Mouse (Mus musculus) embryonic fibroblast, embryonic 13.5 days (primary cell): Measurements from ENCODE around the gene Zfp292. TPM values are rescaled to one million over a fixed set of nuclear protein-coding genes. Genes with fewer than 3 reads are reported as not detected.

Source experiments
- H3K27ac ChIP-seq: 2 replicates; pipeline ENCODE4 v1.5.1; 2012; ENCODE audit warnings: low read length, control low read depth, inconsistent platforms; ENCODE audit not compliant: insufficient read depth
- H3K4me1 ChIP-seq: 2 replicates; pipeline ENCODE4 v1.6.1; 2011; ENCODE audit warnings: low read length; ENCODE audit not compliant: control insufficient read depth, insufficient read depth
- H3K4me3 ChIP-seq: 2 replicates; pipeline ENCODE4 v1.5.1; 2011; ENCODE audit warnings: mild to moderate bottlenecking, control low read depth, low read length; ENCODE audit not compliant: insufficient read depth
- CTCF ChIP-seq: IDR thresholded peaks from 2 replicates; pipeline ENCODE4 v1.5.1; 2011; ENCODE audit warnings: mild to moderate bottlenecking, control low read depth, low read length, moderate library complexity, borderline replicate concordance; ENCODE audit not compliant: insufficient read depth
- POLR2A ChIP-seq: IDR thresholded peaks from 2 replicates; pipeline ENCODE4 v1.6.1; 2011; ENCODE audit warnings: low read depth, mild to moderate bottlenecking, control low read depth, low read length, moderate library complexity
- polyA plus RNA-seq: library from polyadenylated mRNA; stranded (reverse); fragments of >200 nt; gene quantifications from 2 replicates; pipeline ENCODE4 v1.2.4, GENCODE M21; 2011; ENCODE audit warnings: low read depth; ENCODE audit not compliant: missing spikeins, insufficient read length

Zfp292 gene
- polyA plus RNA-seq, 1 experiment: 21.7 TPM

GRCm38 (mm10) chr4:34859416-34859815 lies 23.3 kb downstream of the Zfp292 start:
- Histone ChIP-seq H3K27ac (no peak overlapping the region), H3K4me3 (no peak overlapping the region), H3K4me1 (peaks cover 7% of the 10 kb centered on the region)
- TF ChIP-seq POLR2A (no peak), CTCF (no peak)

GRCm38 (mm10) chr4:34858903-34859302 lies 23.9 kb downstream of the Zfp292 start:
- H3K27ac ChIP-seq: no peak overlapping the region
- H3K4me1 ChIP-seq: peaks cover 7% of the 10 kb centered on the region
- TF ChIP-seq CTCF: no peak
- no peak for TF ChIP-seq POLR2A

GRCm38 (mm10) chr4:34855966-34856365 lies 26.8 kb downstream of the Zfp292 start:
- no peak overlapping the region for H3K27ac ChIP-seq
- TF ChIP-seq POLR2A (no peak), CTCF (no peak)
- no peak overlapping the region for H3K4me3 ChIP-seq
- peaks cover 7% of the 10 kb centered on the region for H3K4me1 ChIP-seq

More at GRCm38 (mm10) chr4:34858903-34859302, 23.9 kb downstream of the Zfp292 start:
- no peak overlapping the region for H3K4me3 ChIP-seq

GRCm38 (mm10) chr4:34852051-34852450 lies 30.7 kb downstream of the Zfp292 start:
- Histone ChIP-seq H3K4me3 (no peak overlapping the region), H3K4me1 (no peaks in the 10 kb centered on the region), H3K27ac (no peak overlapping the region)
- TF ChIP-seq CTCF (no peak), POLR2A (no peak)

GRCm38 (mm10) chr4:34850156-34850555 lies 32.6 kb downstream of the Zfp292 start:
- TF ChIP-seq CTCF (no peak), POLR2A (no peak)
- no peaks in the 10 kb centered on the region for H3K4me1 ChIP-seq
- H3K27ac ChIP-seq: no peak overlapping the region
- no peak overlapping the region for H3K4me3 ChIP-seq

- no peak overlapping the region for H3K4me3 ChIP-seq
- no peaks in the 10 kb centered on the region; the same call in 1 of the 2 replicates for H3K4me1 ChIP-seq
- no peak for TF ChIP-seq CTCF
- TF ChIP-seq POLR2A: no peak
- H3K27ac ChIP-seq: no peak overlapping the region
These were observed 35.0 kb downstream of the Zfp292 start for GRCm38 (mm10) chr4:34847679-34848309.

- H3K4me1 ChIP-seq: no peaks in the 10 kb centered on the region; the same call in 1 of the 2 replicates
- H3K27ac ChIP-seq: no peak overlapping the region
- H3K4me3 ChIP-seq: no peak overlapping the region
- TF ChIP-seq POLR2A (no peak), CTCF (no peak)
These were observed 38.9 kb downstream of the Zfp292 start for GRCm38 (mm10) chr4:34843839-34844238.

GRCm38 (mm10) chr4:34842826-34843225 lies 39.9 kb downstream of the Zfp292 start:
- H3K27ac ChIP-seq: no peak overlapping the region
- H3K4me3 ChIP-seq: no peak overlapping the region
- no peak for TF ChIP-seq CTCF
- no peak for TF ChIP-seq POLR2A
- H3K4me1 ChIP-seq: no peaks in the 10 kb centered on the region; the same call in 1 of the 2 replicates

- Histone ChIP-seq H3K4me1 (no peaks in the 10 kb centered on the region), H3K27ac (no peak overlapping the region), H3K4me3 (no peak overlapping the region)
- TF ChIP-seq POLR2A: no peak
- no peak for TF ChIP-seq CTCF
These were observed 51.3 kb downstream of the Zfp292 start for GRCm38 (mm10) chr4:34831496-34831895.

GRCm38 (mm10) chr4:34829456-34829855 lies 53.3 kb downstream of the Zfp292 start:
- no peak overlapping the region for H3K4me3 ChIP-seq

More at GRCm38 (mm10) chr4:34829456-34829855, 53.3 kb downstream of the Zfp292 start:
- TF ChIP-seq CTCF: no peak
- no peak for TF ChIP-seq POLR2A
- Histone ChIP-seq H3K27ac (no peak overlapping the region), H3K4me1 (no peaks in the 10 kb centered on the region)
